Mouse (Mus musculus) monocyte, adult 2 months (primary cell): Measurements from ENCODE around the gene Gabrb1.
"Not testable (repeated sequence)": the region's sequence is repeated elsewhere in the genome, so short reads cannot be mapped to it uniquely, and the experiment has no call there.

Experiments
- DNase-seq, 2 experiments: peaks; one replicate each; pipeline ENCODE4 v3.0.0; 2022; ENCODE audit warnings: low spot score in 2 of 2, low read depth in 1 of 2

Gene Gabrb1

DNA sequence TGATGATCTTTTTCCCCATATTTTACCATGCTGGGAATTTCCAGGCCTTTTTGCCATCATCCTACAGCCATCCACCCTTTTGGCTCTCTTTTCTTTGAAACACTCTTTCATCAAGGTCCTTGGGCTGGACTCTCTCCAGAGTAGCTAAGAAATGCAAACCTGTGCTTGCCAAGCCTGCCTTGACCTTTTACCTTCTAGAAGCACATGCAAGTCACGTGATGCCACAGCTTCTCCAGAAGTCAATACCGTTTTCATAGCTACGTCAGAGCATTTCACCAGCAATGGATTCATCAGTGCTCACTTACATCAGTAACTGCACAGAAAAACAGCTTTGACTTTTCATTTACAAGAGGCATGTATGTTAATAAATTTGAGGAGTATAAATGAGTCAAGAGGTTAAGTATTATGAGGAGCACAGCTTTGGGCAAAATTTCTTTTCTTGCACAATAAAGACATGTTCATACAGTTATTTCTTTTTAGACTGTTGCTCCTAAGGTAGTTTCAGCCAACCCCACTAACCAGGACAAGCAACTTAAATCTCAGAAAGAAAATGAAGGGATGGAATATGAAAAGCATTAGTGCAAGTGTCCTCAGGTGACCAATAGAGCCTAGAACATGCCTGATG lies 346.0 kb downstream of the Gabrb1 start:
- no peak for DNase-seq

DNA sequence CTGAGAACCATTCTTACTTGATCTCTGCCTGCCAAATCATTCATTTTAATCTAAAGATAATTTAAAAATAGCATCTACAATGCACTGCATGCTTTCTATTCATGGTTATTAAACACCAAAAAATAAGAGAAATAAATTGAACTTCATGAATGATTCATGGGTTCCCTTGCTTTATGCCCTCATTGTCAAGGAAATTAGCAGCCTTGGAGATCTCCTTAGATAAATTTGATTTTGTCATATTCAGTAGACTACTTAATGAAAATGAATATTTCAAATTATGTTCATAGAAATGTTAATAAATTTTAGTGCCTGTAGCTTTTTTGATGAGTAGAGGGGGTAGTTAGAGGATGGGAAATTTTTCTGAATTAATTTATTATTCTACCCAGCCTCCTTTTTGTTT lies 379.0 kb downstream of the Gabrb1 start:
- no peak for DNase-seq

DNA sequence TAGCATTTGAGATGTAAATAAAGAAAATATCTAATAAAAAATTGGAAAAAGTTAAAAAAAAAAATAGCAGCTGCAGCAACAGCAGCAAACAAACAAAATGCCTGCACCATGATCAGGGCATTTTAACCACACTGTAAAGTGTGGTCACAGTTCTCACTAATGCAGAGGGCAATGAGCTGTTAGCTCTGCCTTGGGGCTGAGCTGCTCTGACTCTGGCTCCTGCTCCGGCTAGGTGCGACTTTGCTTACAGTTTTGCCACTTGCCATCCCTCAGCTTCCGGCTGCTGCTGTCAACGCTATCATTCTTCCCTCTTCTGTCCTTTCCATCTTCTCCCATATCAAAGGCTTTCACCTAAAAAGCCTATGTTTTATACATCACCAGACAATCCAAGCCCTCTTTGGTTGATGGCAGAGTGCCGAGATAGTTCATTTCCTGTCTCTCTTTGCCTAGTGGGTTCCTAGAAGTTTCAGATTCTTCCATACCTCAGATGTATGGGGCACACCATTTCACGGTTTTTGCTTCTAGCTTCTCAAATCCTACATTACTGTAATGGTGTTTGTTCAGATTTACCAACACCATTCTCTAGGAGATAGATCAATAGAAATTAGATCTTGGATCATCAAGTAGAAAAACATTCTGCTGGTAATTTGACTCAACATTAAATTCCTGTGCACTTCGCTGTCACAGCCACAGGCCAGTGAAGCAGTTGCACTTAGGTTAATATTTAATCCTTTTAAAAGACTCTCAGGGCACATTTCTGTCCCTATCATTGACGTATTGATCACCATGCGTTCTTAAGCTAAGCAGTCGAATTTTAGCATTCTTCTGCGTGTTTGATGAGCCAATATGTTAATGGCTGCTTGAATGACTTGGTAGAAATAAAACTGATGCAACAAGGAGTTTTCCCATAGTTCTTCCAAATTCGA lies 385.6 kb downstream of the Gabrb1 start:
- DNase-seq: no peak

DNA sequence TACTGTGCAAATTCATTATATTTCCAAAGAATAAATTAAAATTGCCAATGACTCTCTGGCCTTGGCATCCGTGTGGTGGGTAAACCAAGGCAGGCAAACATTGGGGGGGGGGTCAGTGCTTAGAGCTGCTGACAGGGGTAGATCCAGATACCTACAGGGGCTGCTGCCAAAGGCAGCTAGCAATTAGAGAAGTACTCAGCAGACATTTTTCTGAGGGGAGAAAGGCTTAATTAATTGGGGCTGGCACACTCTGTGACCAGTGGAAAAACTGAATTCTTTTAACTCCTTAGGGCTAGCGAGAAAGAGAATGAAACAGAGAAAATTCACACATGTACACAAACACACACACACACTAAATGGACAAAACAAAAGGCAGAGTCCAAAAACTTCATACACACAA lies 388.3 kb downstream of the Gabrb1 start:
- no peak for DNase-seq

DNA sequence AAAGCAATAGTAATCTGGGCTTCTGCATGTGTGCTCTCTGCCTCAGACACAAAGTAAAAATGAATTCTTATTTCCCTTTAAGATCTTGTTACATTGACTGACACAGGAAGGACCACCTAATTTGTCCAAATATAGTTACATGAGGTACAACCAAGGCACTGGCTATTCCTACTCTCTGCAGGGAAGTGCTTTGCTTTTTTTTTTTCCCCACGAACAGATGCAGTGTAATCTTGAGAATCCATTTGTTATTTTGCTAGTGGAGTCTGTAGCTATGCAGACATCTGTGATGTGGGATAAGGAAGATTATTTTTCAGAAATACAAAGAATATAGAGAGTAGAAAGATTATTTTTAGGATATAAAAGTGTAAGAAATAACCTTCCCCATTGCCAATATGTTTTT lies 406.2 kb downstream of the Gabrb1 start:
- no peak for DNase-seq

DNA sequence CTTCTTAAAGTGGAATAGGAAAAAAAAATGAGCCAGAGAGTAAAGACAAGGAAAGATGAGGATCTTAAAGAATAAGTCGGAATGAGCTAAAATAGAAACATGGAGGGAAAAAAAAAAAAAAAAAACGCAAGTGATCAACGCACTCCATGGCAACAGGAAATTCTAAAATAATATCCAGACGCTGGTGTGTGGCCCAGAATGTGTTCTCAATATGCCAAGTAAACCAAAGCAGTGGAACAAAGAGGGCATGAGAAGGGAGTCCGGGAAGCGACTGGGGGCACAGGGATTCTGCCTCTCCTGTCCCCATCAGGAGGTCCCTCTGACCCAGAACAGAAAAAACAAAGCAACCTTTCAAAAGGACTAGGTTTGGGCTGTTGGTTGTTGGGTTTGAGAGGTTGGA lies 410.9 kb downstream of the Gabrb1 start:
- no peak for DNase-seq

DNA sequence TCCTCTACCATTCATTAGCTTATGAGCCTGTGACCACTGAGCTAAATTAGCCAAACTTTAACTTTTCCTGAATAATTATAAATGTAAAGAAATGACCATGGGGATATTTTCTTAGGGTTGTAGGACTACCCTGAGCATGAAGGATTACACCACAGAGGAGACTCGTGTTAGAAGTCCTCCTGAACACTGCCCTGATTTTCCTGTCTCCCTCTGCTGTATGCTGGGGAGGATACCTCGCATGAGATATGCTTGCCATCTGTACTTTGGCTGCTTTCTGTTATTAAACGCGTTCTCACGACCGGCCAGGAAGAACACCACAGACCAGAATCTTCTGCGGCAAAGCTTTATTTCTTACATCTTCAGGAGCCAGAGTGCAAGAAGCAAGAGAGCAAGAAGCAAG lies 411.5 kb downstream of the Gabrb1 start:
- not testable (repeated sequence) for DNase-seq

DNA sequence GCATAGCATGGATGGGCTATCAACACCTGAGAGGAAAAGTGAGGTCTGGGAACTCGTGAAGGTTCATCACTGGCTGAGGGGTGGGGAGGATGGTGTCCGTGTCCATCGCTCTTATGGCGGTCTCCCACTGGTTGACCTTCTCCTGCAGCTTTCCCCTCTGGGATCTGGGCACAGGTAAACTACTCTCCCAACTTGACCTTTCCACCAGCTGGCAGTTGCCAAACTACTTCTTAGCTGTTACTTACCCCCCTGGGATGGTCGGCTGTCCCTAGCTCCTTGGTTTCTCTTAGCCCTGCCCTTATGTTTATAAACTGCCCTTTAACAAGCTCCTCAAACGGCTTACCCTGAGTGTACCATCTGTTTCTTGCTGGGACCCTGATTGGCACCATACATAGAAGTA lies 418.9 kb downstream of the Gabrb1 start:
- DNase-seq: no peak

DNA sequence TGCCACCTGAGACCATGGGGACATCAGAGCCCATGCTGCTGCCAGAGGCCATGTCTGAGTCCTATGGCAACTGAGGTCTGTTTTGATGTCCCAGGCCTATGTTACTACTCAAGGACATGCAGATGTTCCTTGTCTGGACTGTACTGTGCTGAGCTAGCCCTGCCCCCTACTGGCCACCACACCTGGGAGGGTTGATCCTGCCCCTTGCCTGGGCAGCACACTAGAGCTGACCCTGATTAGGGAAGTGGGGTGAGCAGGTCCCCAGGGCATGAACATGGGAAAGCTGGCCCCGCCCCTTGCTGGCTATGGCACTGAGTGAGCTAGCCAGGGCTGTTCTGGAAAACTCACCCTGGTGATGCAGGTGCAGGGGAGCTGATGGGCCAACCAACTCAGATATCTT lies 428.6 kb downstream of the Gabrb1 start:
- no peak for DNase-seq

DNA sequence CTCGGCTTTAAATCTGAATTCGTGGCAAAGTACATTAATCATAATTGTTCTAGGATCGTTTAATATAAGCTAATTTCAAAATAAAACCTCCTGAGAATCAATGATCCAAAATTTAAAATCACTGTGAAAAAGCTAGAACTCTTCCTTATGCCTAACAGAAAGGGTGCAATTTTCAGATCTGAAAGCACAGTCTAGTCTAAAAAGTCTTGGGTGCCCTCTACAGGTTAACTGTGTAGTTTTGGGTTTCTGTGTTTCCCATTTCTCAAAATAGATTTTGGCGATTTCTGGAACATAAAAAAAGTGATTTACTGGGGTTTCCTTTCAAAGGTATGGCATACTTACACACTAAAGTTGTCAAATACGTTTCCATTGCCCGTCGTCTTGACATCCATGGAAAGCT lies 436.7 kb downstream of the Gabrb1 start:
- DNase-seq: no peak

DNA sequence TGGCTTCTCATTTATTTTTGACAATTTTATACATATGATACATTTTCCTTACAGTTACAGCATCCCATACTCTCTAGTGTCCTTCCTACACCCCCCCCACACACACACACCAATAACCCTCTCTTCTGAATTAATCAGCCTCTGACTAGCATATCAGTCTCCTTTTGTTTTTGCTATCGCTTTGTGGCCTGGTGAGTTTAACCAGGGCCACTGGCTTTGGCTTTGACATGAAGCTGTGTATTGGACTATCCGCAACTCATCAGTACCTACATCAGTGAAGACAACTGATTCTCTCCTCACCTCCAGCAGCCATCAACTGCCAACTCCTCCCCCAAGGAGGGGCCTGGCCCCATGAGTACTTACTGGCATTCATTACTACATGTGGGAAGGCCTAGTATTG lies 437.1 kb downstream of the Gabrb1 start:
- no peak for DNase-seq

DNA sequence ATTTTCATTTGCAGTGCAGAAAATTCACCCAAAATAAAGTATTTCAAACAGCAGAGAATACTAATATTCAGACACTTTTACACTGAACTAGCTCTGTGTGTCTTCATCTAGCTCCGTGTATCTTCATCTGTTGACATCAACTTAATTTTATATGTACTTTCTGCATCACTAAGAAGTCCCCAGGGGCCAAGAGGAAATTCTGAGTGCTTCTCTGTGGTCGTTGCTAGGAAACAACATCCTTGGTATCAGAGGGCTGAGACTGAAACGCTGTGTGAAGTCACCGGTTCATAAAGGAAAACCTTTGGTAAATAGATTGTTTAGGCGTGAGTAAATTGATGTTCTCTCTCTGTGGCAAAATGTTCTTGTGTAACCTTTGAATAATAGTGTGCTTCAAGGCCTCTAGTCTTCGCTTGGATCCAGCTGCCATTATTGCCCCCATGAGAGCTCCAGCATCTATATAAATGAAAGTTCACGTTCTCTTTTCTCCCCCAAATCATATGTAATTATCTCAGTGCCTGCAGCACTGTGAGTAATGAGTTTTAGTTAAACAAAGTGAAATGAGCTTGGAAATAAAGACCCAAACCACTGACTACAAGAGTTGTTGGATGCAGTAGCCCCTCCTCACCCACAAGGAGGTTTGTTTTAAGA lies 446.5 kb downstream of the Gabrb1 start:
- DNase-seq: no peak

DNA sequence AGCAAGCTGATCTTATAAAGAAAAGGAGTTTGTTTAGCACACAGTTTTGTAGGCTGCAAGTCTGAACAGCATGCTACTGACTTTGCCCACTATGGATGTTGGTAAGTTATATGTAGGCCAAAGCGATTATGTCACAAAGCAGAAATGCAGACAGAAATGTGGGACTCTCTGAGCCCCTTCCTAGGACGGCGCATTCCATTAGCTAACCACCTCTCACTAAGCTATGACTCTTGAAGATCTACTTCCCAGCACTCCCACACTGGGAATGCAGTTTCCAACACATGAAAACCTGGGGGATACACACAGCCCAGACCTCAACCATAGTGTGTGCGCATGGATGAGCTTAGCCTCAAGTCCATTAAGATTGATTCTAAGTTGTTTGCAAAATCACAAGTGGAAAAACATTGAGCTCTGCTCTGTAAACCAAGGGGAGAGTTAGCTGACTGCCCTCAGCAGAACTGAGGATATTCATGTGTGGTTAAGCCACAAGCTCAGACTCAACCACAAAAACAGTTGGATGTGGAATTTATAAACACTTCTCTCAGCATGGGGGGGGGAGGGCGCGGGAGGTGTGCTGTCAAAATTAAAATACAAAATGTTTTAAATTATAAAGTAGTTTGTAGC lies 464.6 kb downstream of the Gabrb1 start:
- DNase-seq: no peak

DNA sequence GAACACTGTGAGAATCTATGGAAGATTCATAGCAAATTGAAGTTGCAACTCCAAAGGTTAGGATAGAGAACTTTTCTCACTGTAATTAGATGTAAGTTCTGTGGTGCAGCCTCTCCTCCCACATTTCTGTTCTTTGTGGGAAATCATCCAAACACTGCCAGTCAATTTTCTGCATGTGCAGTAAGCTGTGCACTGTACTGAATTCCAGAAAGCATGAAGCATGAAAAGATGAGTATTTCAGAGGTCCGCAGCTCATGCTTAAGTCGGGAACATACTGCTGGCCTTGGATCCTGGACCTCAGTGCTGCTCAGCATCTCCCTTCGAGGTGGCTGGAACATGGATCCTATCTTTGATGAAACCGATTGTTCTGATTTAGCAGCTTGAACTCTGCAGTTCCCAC lies 468.8 kb downstream of the Gabrb1 start:
- DNase-seq: no peak

DNA sequence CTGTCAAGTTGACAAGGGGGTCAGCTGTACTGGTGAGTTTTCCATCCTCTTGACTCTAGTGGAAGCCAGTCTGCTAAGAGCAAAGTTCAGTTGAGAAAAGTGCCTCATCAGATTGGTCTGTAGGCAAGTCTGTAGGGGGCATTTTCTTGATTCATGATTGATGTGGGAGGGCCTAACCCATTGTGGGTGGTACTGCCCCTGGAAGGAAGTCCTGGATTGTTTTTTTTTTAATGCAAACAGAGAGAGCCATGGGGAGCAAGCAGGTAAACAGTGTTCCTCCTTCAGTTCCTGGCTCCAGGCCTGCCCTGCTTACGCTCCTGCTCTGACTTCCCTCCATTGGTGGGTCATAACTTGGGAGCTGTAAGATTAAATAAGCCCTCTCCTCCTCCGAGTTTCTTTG lies 476.0 kb downstream of the Gabrb1 start:
- DNase-seq: no peak

DNA sequence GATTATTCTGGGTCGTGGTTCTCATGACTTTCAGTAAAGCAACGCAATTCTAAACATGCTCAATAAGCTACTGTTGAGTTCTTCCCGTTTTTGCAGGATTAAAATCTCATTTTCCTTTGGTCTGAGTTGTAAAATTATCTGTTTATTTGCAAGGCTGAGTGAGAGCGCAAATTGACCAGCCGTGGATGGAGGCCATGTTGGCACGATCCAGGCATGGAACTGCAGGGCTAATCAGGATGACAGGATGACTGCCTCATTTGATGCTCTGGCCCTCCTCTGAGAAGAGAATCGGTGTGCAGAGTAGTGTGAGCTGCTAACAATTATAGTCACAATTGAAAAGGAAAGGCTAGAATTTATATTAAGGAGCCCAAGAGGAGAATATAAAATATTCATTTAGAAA lies 480.3 kb downstream of the Gabrb1 start:
- DNase-seq: no peak

DNA sequence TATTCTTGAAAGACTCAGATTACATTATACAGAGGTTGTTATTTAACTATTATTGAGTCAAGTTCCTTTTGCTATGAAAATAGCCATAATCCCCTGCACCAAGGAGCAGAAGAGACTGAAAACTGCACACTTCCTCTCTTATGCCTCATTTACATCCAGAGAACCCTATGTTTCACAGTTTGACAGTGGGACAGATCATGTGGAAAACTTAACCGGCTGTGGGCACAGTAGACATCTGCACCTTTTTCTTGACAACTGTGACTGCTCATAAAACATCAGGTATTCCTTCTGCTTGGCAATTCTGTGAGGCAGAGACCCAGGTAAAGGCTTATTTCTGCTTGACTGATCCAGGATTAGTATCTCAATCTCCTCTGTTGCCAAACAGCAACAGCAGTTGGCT lies 481.7 kb downstream of the Gabrb1 start:
- DNase-seq: no peak

DNA sequence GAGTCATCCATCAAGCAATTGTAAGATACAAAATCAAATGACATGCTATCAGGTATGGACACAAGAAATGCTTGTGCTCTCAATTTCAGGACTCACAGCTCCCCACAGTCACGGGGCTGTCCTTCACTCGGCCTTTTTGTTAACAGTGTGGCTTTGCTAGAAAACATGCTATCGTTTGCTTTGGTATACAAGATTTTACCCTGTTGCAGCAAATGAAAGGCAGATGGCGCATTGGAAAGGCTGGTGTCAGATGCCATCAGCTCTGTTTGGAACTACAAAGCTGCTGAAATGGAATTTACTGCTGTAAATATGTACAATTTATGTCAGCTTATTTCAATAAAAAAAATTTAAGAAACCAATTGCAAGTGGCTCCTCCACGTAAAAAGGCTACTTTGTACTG lies 490.8 kb downstream of the Gabrb1 start:
- DNase-seq: no peak

DNA sequence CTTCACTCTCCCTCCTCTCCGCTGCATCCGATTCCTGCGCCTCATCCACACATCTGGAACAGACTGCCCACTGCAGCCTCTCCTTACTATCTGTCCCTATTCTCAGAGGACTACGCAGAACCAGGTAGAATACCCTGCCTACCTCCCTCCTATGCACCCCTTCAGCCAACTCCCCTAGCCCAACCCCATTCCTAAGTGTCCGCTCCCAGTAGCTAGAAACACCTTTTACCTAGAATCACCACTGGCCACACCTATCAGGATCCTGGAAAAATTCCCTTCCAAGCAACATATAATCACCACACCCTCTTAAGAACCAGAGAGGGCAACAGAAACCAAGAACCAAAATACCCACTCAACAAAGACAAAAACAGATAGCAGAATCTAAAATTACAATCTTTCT lies 493.0 kb downstream of the Gabrb1 start:
- no peak for DNase-seq

DNA sequence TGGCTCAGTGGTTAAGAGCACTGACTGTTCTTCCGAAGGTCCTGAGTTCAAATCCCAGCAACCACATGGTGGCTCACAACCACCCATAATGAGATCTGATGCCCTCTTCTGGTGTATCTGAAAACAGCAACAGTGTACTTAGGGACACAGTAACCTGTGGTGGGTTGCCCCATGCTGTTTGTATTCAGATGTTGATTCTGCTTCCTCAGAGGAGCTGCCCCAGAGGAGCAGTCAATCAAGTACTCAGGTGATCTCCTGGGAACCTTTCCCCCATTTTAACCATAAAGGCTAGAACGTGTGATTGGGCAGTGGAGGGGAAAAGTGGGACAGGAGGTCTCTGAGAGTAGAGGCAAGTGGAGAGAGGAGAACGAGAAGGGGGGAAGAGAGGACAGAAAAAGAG lies 497.8 kb downstream of the Gabrb1 start:
- DNase-seq: not testable (repeated sequence)

DNA sequence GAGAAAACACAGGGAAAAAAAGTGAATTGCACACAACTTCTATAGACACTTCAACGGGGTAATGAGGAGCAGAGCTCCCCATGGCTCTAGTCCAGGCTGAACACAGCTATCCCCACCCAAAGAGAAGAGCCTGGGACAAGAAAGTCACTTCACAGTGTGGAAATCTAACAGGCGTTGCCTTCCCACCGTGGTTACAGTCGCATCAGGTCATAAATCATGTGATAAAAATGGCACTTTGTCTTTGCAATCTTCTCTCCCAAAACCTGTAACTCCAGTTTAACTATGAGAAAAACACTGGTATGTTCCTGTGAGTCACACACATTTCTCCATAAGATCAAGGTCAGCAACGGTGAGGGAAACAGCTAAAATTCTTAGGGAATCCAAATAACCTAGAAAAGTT lies 498.7 kb downstream of the Gabrb1 start:
- DNase-seq: no peak

DNA sequence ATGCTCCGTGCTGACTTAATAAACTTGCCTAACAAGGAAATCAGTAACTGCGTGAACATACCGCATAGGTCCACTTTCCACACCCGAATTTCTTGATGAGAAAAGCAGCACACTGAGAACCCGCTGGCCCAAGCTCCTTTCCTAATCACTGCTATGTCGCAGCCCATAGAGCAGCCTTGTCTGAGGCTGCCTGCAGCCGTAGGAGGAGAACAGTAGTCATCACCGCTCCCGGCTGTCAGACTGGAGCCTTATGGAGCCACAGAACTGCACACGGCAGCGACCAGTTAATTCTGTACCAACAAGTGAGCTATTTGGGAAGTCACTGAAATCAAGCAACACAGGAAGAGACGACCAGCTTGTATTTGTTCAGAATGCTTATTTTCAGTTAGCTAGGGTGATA lies 500.8 kb downstream of the Gabrb1 start:
- no peak for DNase-seq
